Mouse (Mus musculus) large intestine, adult 2 months (tissue): ENCODE results near the gene 9430097D07Rik. TPM values are rescaled to one million over a fixed set of nuclear protein-coding genes. Genes with fewer than 3 reads are reported as not detected.

Source experiments
- DNase-seq: peaks from one replicate; pipeline ENCODE4 v3.0.0-alpha.2; 2012; ENCODE audit warnings: low read depth, low spot score
- WGBS: fragments of 180-500 bp; shearing (Covaris S2); methylation state at CpG from one replicate; pipeline ENCODE4 v1.1.7; 2018; 5-methylcytosine and 5-hydroxymethylcytosine counted together
- polyA plus RNA-seq: library from polyadenylated mRNA; depleted of rRNA; stranded (reverse); fragments of >200 nt; gene quantifications from 2 replicates; pipeline ENCODE4 v1.2.3, GENCODE M21; 2012; rRNA removed

Gene 9430097D07Rik
- 0.05 TPM in 1 of 2 replicates, not detected in the other for polyA plus RNA-seq

DNA sequence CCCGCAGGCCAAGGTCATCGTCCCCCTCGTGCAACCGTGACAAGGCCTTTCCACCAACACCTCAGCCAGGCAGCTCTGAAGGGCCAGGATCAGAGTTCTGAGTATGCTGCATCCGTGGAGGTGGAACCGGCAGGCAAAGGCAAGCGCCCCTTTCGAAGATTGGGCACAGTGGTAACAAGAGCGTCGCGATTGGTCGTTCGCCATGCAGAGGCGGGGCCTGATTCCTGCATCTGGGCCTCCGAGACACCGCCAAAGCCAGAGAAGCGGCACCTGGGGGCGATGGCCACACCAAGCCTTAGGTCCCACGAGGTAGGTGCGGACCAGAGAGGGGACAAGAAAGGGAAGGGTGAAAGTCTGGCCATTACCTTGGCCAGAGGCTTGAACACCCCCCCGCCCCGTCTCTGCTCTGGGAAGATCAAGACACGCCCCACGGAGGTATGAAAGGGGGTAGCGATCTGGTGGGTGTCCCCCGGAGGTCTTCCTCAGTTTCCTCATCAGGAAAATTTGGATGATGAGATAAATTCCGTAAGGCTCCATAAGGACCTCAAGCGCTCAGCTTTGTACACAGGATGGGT lies at the start of gene 9430097D07Rik:
9430097D07Rik (minus strand) TSS at position 99 of the 575 bp plus-strand sequence.
- no peak for DNase-seq
- WGBS, result 21% methylated on average over 28 of the region's 28 CpGs

DNA sequence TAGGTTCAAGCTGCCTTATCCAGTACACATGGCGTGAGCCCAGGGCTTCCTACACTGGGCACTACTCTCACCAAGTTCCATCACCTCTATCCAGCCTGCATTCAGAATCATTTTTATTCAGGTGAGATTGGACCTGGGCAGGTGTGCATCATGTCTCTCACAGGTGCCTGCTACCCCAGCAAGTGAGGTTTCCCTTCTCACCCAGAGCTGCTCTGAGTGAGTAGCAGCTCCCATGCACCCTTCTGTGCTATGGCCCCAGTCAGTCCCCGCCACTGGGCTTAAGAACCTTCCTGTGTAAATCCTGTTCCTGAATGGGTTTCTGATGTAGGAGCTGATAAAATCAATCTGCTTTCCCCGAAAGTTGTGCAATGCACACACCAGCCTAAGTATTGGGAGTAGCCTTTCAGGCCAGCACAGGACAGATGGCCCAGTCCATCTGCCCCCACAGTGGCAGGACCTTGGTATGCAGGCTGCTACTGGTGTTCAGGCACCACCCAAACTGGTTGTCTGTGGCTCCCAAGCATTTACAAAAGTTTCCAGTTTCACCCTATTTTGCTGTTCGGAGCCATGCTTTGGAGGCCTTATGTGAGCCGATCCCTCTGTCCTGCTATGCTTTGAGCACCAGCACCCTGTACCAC lies 48.7 kb upstream of the 9430097D07Rik start:
- DNase-seq, result no peak
- 81% methylated on average over 5 of the region's 5 CpGs for WGBS

DNA sequence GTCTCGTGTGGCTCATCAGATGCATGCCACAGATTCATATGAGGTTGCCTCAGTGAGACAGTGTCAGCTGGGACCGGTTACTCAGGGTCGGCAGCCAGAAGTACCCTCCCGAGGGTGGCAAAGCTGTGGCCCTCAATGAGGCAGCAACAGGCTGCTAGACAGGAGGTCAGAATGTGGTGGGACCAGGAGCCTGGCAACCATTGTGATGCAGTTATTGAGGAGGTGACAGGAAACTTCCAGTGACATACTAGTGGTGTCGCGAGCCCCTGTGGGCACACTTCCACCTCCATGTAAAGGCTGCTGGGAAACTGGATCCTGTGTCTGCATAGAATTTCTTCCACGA lies 46.0 kb upstream of the 9430097D07Rik start, which contains the start of gene Ak1:
Ak1 (plus strand) TSS at position 242 of the 343 bp plus-strand sequence.
- 38% methylated on average over 7 of the region's 7 CpGs for WGBS
- no peak for DNase-seq

DNA sequence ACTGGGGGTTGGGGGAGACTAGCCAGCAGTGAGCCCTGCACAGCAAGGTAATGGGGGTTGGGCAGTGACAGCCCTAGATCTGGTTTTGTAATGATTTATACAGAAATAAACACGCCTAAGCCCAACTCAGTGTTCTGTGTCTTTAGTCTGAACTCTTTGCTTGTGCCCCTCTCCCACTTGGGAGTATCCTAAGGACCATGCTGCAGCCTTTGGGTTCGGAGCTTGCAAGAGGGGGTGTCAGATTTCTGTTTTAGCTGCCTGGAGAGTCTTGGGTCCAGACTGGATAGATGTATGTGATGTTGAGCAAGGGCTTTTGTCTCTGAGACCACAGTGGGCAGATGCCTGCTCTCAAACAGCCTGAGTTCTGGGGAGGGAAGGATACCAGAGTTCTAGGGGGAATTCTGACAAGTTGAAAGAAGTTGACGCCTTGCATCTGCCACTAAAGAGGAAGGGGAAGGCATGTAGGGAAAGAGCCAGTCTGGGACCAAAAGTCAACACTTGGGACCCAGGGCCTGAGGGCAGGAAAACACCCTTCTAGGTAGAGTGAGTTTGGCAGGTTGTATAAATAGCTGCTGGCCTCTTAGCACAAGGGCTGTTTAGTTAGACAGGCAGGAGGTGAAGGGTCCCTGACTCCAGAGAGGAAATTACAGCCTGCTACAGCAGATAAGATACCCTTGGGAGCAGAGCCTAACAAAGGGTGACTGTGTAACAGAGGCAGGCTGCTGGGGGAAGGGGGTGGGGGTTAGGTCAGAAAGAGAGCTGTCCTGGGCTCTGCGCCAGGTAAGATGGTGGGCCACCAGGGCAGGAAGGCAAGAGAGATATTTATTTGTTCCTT lies 45.4 kb upstream of the 9430097D07Rik start:
- 56% methylated on average over 4 of the region's 4 CpGs for WGBS
- DNase-seq, result no peak

DNA sequence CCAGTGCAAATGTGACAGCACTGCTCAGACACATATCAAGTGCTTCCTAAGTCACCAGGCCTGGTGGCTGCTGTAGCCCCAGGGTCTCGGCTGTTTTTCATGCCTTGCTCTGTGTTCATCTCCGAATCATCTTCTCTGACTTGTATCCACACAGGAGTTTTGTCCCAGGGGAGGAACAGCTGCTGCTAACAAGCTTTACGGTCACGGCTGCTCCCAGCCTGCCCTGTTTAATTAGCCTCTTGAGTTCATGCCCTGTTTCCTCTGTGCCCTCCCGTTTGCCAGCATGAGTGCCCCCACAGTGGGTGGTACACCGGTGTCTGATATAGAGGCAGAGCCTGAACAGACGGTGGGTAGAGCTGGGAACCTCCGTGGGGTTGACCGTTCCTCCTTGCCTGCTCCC lies 42.6 kb upstream of the 9430097D07Rik start:
- WGBS, result 76% methylated on average over 9 of the region's 9 CpGs
- DNase-seq, result no peak

DNA sequence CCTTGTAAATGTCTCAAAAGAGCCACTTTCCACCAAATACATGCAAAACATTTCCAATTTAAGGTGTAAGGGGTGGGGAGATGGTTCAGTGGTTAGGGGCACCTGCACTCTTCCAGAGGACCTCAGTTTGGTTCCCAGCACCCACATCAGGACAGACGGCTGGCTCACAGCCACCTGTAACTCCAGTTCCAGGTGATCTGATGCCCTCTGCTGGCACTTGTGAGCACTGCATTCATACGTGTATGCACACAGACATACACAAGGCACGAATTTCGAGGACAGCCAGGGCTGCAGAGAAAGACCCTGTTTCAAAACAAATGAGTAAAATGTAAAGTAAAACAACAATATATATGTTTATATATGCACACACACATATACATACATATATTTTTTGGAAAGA lies 42.1 kb upstream of the 9430097D07Rik start:
- no peak for DNase-seq
- 90% methylated on average over 4 of the region's 4 CpGs for WGBS

DNA sequence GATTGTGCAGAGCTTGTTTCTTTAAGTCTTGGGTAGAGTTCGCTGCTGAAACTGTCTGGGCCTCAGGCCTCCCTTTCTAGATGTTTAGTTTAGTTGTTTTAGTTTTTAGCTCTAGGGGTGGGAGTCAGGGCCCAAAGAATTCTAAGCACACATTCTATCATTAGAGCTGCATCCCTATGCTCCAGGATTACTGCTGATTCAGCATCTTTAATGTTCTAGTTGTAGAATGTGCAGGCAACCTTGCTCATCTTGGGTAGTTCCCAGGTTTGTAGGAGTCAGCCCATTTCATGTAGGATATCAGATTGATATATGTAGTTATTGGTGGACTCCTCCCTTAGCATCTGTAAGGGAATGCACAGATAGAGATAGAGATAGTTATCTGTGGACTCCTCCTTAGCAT lies 41.6 kb upstream of the 9430097D07Rik start:
- 97% methylated on average over 1 of the region's 1 CpGs for WGBS
- DNase-seq, result no peak

DNA sequence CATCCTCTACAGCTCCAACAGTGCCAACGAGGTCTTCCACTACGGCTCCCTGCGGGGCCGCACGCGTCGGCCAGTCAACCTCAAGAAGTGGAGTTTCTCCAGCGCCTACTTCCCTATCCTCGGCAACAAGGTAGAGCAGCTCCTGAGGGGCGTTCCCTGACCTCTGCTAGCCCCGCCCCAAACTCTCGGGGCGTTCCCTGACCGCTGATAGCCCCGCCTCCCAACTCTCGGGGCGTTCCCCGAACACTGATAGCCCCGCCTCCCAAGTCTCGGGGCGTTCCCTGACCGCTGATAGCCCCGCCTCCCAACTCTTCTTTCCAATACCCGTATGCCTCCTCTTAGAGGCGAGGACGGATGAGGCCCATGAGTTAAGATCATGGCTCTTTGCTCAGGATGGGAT lies 36.8 kb upstream of the 9430097D07Rik start:
- 79% methylated on average over 26 of the region's 26 CpGs for WGBS
- DNase-seq, result no peak

DNA sequence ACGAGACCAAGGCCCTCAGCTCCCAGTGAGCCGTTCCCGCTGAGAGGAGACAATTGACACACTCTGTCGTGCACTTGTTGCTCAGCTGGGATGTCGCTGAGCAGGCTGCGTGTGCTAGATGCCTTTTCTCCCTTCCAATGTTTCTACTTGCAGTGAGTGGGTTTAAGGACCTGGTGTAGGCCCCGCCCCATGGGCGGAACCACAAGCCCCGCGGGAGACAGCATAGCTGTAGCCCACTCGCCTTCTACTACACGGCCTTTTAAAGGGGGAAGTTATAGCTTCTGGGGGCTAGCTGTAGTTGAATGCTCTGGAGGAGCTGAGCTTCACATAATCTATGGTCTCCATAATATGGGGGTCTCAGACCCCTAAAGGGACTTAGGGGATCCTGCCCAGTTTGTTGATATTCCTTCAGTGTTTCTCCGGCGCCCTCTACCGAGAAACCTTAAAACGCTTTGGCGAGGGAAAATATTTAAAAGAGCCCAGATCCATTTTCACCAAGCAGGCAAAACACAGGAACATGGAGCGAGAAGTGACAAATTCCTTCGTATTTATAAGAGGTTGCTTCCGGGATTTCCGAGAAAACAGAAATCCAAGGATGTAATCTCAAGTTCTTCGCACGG lies 35.2 kb upstream of the 9430097D07Rik start:
- 23% methylated on average over 23 of the region's 23 CpGs for WGBS
- no peak for DNase-seq

DNA sequence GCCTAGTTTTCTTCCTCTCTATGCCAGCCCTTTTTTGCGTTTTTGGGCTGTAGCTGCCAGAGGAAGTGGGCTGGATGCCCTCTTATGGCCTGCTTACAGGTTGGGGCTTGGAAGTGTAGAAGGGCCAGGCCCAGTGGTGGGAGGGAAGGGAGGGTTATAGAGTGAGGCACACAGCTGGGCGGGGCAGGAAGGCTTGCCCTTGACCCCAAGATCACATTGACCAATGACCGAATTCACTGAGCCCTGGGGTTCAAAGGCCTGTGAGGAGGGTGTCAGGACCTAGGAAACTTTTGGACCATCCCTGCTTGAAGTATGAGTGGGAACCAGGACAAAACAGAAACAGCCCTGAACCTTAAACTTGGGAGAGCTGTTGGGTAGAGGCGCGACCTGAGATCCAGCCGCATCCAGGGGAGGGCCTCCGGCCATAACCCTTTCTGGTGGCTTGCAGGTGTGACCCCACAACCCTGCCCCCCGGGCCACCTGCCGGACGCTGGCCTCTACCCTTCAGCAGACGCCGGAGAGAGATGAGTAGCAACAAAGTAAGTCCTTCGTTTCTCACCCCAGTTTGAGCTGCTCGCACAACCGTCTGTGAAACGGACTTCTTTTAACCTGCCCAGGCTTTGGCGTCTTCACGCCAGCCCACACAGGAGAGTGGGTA lies 33.4 kb upstream of the 9430097D07Rik start:
- no peak for DNase-seq
- WGBS, result 60% methylated on average over 18 of the region's 18 CpGs

DNA sequence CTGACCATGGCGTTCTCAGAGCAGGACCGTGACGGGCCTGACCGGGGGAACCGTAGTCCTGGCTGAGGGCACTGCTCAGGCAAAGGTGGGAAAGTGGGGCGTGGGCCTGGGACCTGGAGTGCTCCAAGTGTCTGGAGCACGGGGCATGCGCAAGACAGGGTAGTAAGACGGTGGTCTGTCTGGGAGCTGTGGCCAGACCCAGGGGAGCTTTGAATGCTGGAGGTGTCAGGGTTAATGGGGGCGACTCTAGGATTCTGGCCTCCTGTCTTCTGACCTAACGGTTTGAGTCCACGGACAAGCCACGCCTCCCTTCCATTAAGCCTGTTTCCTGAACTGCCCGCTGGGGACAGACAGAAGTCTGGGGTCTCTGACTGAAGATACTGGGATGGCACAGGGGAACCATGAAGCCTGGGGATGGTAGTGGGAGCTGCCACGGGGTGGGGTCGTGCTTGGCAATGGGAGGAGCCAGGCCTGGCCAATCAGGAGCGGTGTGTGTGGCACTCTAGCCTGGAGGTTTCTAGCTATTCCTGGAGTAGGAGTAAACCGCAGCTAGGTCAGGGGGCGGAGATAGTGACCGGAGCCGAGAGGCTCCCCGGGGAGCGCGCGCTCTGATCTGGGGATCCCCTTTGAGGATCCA lies 32.8 kb upstream of the 9430097D07Rik start:
- WGBS, result 21% methylated on average over 25 of the region's 25 CpGs
- no peak for DNase-seq

DNA sequence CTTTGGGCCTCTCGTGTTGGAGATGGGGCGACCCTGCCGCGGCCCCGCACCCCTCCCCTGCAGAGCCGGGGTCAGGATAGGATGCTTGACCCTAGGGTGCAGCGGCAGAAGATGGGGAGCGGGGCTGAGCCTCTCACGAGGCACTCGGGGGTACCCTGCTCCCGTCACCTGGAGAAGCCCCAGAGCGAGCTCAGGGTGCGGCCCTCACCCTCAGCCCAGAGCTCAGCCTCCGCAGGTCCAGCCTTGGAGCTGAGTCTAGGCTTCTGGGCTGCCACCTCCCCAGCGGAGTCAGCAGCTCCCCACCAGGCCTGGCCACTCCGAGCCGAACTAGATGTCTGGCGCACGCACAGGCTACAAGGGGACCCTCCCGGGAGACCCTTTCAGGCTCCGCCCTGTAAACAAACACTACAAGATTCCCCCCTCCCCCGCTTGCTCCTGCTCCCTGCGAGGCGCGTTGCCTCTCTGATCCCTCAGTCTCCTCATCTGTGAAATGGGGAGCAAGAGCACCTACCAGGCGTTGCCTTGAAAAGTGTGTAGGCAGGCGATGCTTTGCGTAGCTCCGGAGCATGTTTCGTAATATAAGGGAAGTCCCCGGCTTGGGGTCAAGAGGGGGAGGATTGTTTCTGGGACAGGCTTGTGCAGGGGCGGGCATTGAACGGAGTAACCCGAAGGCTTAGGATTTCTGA lies 31.9 kb upstream of the 9430097D07Rik start:
- DNase-seq, result no peak
- 12% methylated on average over 34 of the region's 34 CpGs for WGBS

DNA sequence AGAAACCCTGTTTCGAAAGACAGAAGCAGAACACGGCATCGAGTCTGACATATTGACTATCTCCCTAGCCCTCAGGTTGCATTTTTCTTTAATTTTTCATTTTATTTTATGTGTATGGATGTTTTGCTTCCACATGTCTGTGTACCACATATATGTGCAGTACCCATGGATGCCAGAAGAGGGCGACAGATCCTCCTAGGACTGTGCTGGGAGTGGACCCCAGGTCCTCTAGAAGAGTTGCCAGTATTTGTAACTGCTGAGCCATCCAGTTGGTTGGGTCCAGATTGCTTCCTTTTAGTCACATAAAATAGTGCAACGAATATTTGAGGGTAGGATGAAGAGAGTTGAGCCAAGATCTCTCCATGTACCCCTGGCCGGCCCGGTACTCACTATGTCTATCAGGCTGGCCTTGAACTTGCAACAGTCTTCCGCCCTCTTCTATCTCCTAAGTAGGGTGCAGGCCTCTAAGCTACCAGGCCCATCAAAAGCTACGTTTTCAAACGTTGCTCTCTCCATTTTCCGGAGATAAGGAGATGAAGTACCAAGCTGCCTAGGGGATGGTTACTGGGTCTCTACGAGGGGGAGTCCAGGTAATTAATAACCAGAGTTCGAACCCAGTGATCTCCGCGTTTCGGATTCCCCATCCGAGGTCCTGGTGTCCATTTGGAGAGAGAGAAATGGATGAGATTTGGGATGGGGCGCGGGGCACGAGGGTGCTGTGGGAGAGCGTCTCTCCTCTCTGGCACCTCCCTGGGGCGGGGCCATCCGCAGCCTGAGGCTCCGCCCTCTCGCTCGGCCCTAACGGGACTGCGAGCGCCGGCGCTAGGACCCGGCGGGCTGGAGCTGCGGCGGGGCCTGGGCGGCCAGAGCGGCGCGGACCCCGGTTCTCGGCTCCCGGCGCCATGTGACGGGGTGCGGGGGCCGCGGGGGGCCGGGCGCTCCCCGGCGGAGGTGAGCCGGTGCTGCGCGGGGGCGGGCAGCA lies 31.0 kb upstream of the 9430097D07Rik start:
- DNase-seq, result no peak
- WGBS, result 16% methylated on average over 48 of the region's 55 CpGs

DNA sequence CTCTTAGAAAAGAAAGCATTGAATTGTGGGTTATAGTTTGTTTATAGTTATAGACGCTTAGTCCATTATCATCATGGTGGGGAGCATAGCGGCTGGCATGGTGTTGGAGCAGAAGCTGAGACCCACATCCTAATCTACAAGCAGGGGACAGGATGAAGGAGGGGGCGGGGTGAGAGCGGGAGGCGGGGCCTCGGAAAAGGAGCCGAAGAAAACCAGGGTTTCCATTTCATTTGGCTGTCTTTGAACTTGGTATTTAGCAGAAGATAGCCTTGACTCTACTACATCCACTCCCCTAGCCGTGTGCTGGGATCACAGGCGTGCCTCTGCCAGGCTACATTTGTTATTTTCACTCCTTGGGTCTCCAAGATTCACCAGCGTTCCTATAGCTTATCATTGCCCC lies 29.1 kb upstream of the 9430097D07Rik start:
- WGBS, result 54% methylated on average over 10 of the region's 10 CpGs

DNA sequence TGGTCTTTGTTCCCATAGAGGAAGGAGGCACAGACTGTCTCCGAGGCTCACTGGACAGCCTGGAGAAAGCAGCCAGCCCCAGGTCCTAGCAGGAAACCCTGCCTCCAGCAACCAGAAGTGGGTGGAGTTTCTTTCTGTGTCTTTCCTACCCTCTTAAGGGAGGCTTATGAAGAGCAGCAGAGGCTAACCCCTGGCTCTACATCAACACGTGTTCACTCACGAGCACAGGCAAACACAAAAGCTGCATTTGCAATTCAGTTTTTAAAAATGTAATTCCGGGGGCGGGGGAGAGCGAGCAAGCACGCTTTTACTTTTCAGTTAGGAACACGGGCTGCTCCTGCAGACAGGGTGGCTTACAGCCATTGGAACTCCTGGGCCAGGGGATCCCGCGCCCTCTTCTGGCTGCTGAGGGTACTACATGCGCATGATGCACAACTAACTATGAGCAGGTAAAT lies 27.1 kb upstream of the 9430097D07Rik start:
- DNase-seq, result no peak
- WGBS, result 1% methylated on average over 11 of the region's 11 CpGs

More for the DNA sequence above, 29.1 kb upstream of the 9430097D07Rik start:
- no peak for DNase-seq

DNA sequence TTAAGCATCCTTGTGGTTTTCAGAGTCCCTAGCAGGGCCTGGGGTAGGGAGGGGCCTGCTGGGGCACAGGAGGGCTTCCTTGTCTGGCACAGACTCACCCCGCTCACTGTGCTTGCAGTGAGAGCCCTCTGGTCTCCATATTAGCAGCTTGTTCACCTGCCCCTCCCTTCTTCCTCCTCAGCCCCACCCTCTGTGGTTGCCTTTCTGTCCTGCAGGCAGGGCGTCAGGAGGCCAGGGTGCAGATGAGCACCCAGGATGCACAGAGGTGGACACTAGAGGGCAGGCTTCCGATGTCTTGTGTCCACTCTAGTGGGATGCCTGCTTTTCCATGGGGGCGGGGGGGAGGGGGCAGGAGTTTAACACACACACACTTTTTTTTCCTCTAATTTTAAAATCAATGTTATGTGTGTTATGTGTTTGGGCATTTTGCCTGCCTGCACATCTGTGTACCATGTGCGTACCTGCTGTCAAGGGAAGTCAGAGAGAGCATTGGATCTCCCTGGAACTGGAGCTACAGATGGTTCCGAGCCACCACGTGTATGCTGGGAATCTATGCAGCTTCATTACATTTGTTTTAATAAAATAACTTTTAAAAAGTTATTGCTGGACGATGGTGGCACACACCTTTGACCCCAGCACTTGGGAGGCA lies 26.1 kb upstream of the 9430097D07Rik start:
- no peak for DNase-seq
- WGBS, result 20% methylated on average over 8 of the region's 8 CpGs

DNA sequence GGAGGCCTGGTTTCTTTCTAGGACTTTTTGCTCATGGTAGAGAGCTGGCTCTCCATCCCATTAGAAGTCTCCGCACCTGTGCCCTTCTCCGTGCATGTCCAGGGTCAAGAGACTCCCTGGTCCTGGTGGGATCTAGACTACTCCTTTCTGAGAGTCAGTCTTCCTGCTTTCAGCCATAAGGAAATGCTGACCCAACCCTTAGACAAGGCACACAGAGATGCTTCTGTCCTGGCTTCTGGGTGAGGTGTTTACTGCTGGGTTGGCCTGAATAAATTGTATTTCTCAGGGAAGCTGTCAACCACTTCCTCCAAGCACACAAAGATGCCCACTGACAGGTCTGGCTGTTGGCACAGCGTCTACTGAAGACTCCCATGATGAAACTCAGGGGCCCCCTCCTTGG lies 23.9 kb upstream of the 9430097D07Rik start, which contains the start of gene St6galnac6:
St6galnac6 (plus strand) TSS at position 301 of the 400 bp plus-strand sequence.
- DNase-seq, result no peak
- 37% methylated on average over 3 of the region's 3 CpGs for WGBS
